Mouse (Mus musculus): ENCODE data around the gene Mageb18.
A peak's percentile ranks its signal among the peaks of the same experiment; 100 is the strongest.
"Not testable (repeated sequence)": the region's sequence is repeated elsewhere in the genome, so short reads cannot be mapped to it uniquely, and the experiment has no call there.

Gene Mageb18

GRCm38 (mm10) chrX:92599472-92599871 lies at the start of gene Mageb18:
Mageb18 (minus strand) TSS chrX:92599572.
- DNase-seq = no peak

- no peak for DNase-seq
These were observed 13.4 kb upstream of the Mageb18 start for GRCm38 (mm10) chrX:92612788-92613187.

- no peak for DNase-seq
These were observed 11.1 kb upstream of the Mageb18 start for GRCm38 (mm10) chrX:92610466-92610865.

- DNase-seq = peak in 1 of 2 experiments; percentile 9
These were observed 2.0 kb downstream of the Mageb18 start for GRCm38 (mm10) chrX:92597324-92597723.

- DNase-seq = no peak
These were observed 71.5 kb downstream of the Mageb18 start for GRCm38 (mm10) chrX:92527826-92528225.

- DNase-seq = no peak
These were observed 101.1 kb downstream of the Mageb18 start for GRCm38 (mm10) chrX:92498254-92498653.

GRCm38 (mm10) chrX:92489649-92490048 lies 109.7 kb downstream of the Mageb18 start, which contains the start of gene Gm5941:
Gm5941 (plus strand) TSS chrX:92489949.
- not testable (repeated sequence) for DNase-seq

- DNase-seq = no peak
These were observed 134.6 kb downstream of the Mageb18 start for GRCm38 (mm10) chrX:92464773-92465172.

- no peak for DNase-seq
These were observed 138.9 kb downstream of the Mageb18 start for GRCm38 (mm10) chrX:92460496-92460895.

- DNase-seq = no peak
These were observed 212.0 kb downstream of the Mageb18 start for GRCm38 (mm10) chrX:92387384-92387783.

- peak; percentile 52 to 69 for DNase-seq
These were observed 256.4 kb downstream of the Mageb18 start for GRCm38 (mm10) chrX:92342924-92343323.

GRCm38 (mm10) chrX:92340906-92341305 lies 258.5 kb downstream of the Mageb18 start:
- DNase-seq = peak; percentile 30 to 59

GRCm38 (mm10) chrX:92339551-92339950 lies 259.8 kb downstream of the Mageb18 start:
- peak; percentile 34 to 59 for DNase-seq

GRCm38 (mm10) chrX:92333459-92333858 lies 265.9 kb downstream of the Mageb18 start:
- no peak for DNase-seq

GRCm38 (mm10) chrX:92323599-92323998 lies 275.8 kb downstream of the Mageb18 start:
- DNase-seq = no peak

GRCm38 (mm10) chrX:92280619-92281018 lies 318.8 kb downstream of the Mageb18 start:
- no peak for DNase-seq
